Mouse (Mus musculus) neural tube, embryonic 14.5 days (tissue): ENCODE results near the gene Mxra8. TPM values are rescaled to one million over a fixed set of nuclear protein-coding genes. Genes with fewer than 3 reads are reported as not detected.

Experiments
- ATAC-seq: fragments of 200-750 bp; cut with Nextera tagmentation; 2 replicates; pipeline ENCODE4 v1.8.0; 2017; ENCODE audit warnings: low read depth, mild to moderate bottlenecking, moderate TSS enrichment, moderate library complexity
- H3K27ac ChIP-seq: fragments of 300-500 bp; sonication (generic); 2 replicates; pipeline ENCODE4 v1.5.1; 2014; ENCODE audit warnings: low read depth, mild to moderate bottlenecking, control low read depth, low read length, moderate library complexity, mixed read lengths
- H3K27me3 ChIP-seq: fragments of 300-500 bp; sonication (generic); 2 replicates; pipeline ENCODE4 v1.6.1; 2014; ENCODE audit warnings: low read length; ENCODE audit not compliant: control insufficient read depth, insufficient read depth
- H3K36me3 ChIP-seq: fragments of 300-500 bp; sonication (generic); 2 replicates; pipeline ENCODE4 v1.6.1; 2014; ENCODE audit warnings: low read length, mixed read lengths; ENCODE audit not compliant: control insufficient read depth, insufficient read depth
- H3K4me1 ChIP-seq: fragments of 300-500 bp; sonication (generic); 2 replicates; pipeline ENCODE4 v1.6.1; 2014; ENCODE audit warnings: low read length; ENCODE audit not compliant: control insufficient read depth, insufficient read depth
- H3K4me2 ChIP-seq: fragments of 300-500 bp; sonication (generic); 2 replicates; pipeline ENCODE4 v1.6.1; 2014; ENCODE audit warnings: mild to moderate bottlenecking, low read depth, low read length, control low read depth
- H3K4me3 ChIP-seq: fragments of 300-500 bp; sonication (generic); 2 replicates; pipeline ENCODE4 v1.5.1; 2014; ENCODE audit warnings: low read depth, low read length, control low read depth, mixed read lengths
- H3K9ac ChIP-seq: fragments of 300-500 bp; sonication (generic); replicated peaks from 2 replicates; pipeline ENCODE4 v1.6.1; 2014; ENCODE audit warnings: low read depth, mild to moderate bottlenecking, control low read depth, low read length, mixed read lengths
- H3K9me3 ChIP-seq: fragments of 300-500 bp; sonication (generic); 2 replicates; pipeline ENCODE4 v1.6.1; 2016; ENCODE audit warnings: low read length; ENCODE audit not compliant: control insufficient read depth
- WGBS: fragments of 180-500 bp; shearing (Covaris S2); extraction: QIAGEN DNeasy Blood & Tissue Kit; methylation state at CpG from one replicate; pipeline ENCODE4 v1.1.7; 2014; 5-methylcytosine and 5-hydroxymethylcytosine counted together
- polyA plus RNA-seq: library from polyadenylated mRNA; unstranded; fragments of >200 nt; fragmentation: Nextera tagmentation; extraction: Ambion mirVana; gene quantifications from 2 replicates; pipeline ENCODE4 v1.2.1, GENCODE M21; 2014

Gene Mxra8
- polyA plus RNA-seq, 1 experiment from 2014 or later, result 9.6 TPM

- H3K36me3 ChIP-seq, result 0 out of 2 replicates have a peak, but pooled peaks cover 8% of the 10 kb centered on the region
- H3K9me3 ChIP-seq, result no peaks in the 10 kb centered on the region
- no peak; the same call in 1 of the 2 replicates for ATAC-seq
- no peaks in the 10 kb centered on the region for H3K27me3 ChIP-seq
- peak overlapping the region; percentile 65 for H3K9ac ChIP-seq
- H3K4me3 ChIP-seq, result peak overlapping the region; percentile 77
- H3K27ac ChIP-seq, result peak overlapping the region; percentile 84
- 1% methylated on average over 25 of the region's 25 CpGs for WGBS
- H3K4me1 ChIP-seq, result peaks cover 16% of the 10 kb centered on the region
- H3K4me2 ChIP-seq, result peak overlapping the region; percentile 79
These were observed 7.6 kb upstream of the Mxra8 start for GRCm38 (mm10) chr4:155831831-155832230.

DNA sequence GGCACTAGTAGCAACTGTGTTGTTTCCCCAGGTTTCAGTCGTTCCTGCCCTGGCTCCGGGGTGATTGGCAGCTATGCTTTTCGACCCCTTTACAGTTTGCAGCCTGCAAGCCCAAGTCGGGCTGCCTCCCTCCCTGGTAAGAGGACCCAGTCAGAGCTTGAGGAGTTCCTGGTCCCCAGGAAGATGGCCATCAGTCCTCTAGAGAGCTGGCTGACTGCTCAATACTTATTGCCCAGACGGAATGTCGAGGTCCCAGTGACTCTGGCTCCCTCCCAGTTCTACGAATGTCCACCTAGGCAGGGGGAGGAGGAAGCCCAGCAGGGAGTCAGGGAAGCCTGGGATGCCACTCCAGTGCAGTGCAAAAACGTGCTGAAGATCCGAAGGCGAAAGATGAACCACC, 7.2 kb upstream of the Mxra8 start:
- Histone ChIP-seq H3K4me3 (peak overlapping the region; percentile 77), H3K9me3 (no peaks in the 10 kb centered on the region), H3K27ac (no peak overlapping the region), H3K4me1 (peaks cover 16% of the 10 kb centered on the region), H3K4me2 (peak overlapping the region; percentile 79), H3K27me3 (no peaks in the 10 kb centered on the region), H3K36me3 (0 out of 2 replicates have a peak, but pooled peaks cover 7% of the 10 kb centered on the region), H3K9ac (peak overlapping the region; percentile 65)
- 52% methylated on average over 10 of the region's 10 CpGs for WGBS
- no peak for ATAC-seq

- Histone ChIP-seq H3K4me2 (no peak overlapping the region), H3K9ac (no peak overlapping the region)
- WGBS, result 88% methylated on average over 4 of the region's 4 CpGs
These were observed 6.2 kb upstream of the Mxra8 start for GRCm38 (mm10) chr4:155833234-155833633.

GRCm38 (mm10) chr4:155833836-155834235, 5.6 kb upstream of the Mxra8 start:
- Histone ChIP-seq H3K4me1 (peaks cover 16% of the 10 kb centered on the region), H3K27me3 (no peaks in the 10 kb centered on the region), H3K4me3 (no peak overlapping the region), H3K27ac (peak overlapping the region; percentile 50), H3K4me2 (no peak overlapping the region), H3K36me3 (0 out of 2 replicates have a peak, but pooled peaks cover 3% of the 10 kb centered on the region), H3K9me3 (no peaks in the 10 kb centered on the region), H3K9ac (no peak overlapping the region)
- ATAC-seq, result no peak
- WGBS, result 40% methylated on average over 2 of the region's 2 CpGs

More at GRCm38 (mm10) chr4:155833234-155833633, 6.2 kb upstream of the Mxra8 start:
- Histone ChIP-seq H3K36me3 (0 out of 2 replicates have a peak, but pooled peaks cover 3% of the 10 kb centered on the region), H3K4me1 (peaks cover 16% of the 10 kb centered on the region), H3K9me3 (no peaks in the 10 kb centered on the region), H3K27ac (no peak overlapping the region), H3K27me3 (no peaks in the 10 kb centered on the region), H3K4me3 (no peak overlapping the region)
- ATAC-seq, result no peak

- 81% methylated on average over 11 of the region's 11 CpGs for WGBS
These were observed 2.0 kb upstream of the Mxra8 start for GRCm38 (mm10) chr4:155837404-155838010.

GRCm38 (mm10) chr4:155838187-155839153, 1.0 kb upstream of the Mxra8 start:
- peaks cover 13% of the 10 kb centered on the region for H3K4me1 ChIP-seq
- H3K9me3 ChIP-seq, result no peaks in the 10 kb centered on the region
- peaks cover 4% of the 10 kb centered on the region; the same call in 1 of the 2 replicates for H3K27me3 ChIP-seq
- 72% methylated on average over 8 of the region's 8 CpGs for WGBS
- H3K9ac ChIP-seq, result no peak overlapping the region
- H3K4me3 ChIP-seq, result no peak overlapping the region
- ATAC-seq, result no peak
- no peak overlapping the region for H3K27ac ChIP-seq
- H3K4me2 ChIP-seq, result no peak overlapping the region
- H3K36me3 ChIP-seq, result peaks cover 6% of the 10 kb centered on the region; the same call in 1 of the 2 replicates

More at GRCm38 (mm10) chr4:155837404-155838010, 2.0 kb upstream of the Mxra8 start:
- peaks cover 4% of the 10 kb centered on the region; the same call in 1 of the 2 replicates for H3K36me3 ChIP-seq
- H3K9me3 ChIP-seq, result no peaks in the 10 kb centered on the region
- no peak overlapping the region for H3K27ac ChIP-seq
- H3K27me3 ChIP-seq, result peaks cover 4% of the 10 kb centered on the region; the same call in 1 of the 2 replicates
- H3K9ac ChIP-seq, result no peak overlapping the region
- H3K4me3 ChIP-seq, result no peak overlapping the region
- H3K4me1 ChIP-seq, result peaks cover 15% of the 10 kb centered on the region
- no peak overlapping the region for H3K4me2 ChIP-seq
- no peak for ATAC-seq

DNA sequence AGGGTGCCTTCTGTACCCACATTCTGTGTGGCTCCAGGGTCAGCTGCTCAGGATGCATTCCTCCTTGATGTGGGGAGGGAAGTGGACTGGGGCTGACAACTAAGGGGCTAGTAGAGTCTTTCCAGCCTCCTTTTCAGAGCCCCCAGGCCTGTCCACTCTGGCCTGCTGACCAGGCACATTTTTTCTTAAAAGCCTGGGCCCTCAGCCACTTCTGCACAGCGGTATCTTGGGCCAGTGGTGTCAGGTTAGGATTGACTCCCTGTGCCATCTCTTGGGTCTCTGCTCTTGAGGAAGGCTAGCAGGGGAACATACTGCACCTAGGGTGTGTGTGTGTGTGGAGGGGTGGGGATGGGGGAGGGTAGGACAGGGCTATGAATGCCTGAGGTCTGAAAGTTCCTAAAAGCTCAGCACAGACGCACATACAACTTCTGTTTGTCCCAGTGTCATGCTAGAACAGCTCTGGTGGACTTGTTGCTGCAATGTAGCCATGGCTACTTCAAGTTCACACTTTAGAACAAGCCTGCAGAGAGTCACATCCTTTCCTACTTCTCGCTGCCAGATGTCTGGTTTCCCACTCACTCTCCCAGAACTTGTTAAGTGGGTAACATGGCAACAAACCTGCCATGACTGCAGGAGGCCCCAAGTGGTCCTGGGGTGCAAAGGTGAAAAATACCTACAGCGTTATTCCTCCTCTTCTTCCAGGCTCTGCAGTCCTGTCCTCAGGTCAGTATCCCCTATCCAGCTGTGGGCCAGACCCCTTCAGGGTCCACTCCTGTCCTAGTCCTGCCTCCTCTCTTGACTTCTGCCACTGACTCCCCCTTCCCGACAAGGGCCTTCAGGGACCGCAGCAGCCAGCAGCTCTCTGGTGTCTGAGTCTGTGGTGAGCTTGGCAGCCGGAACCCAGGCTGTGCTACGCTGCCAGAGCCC, 859 bp downstream of the Mxra8 start:
- peak overlapping the region; percentile 21; the same call in 1 of the 2 replicates for H3K9ac ChIP-seq
- H3K4me3 ChIP-seq, result peak overlapping the region; percentile 26
- WGBS, result 15% methylated on average over 8 of the region's 8 CpGs
- H3K9me3 ChIP-seq, result no peaks in the 10 kb centered on the region
- peaks cover 4% of the 10 kb centered on the region; the same call in 1 of the 2 replicates for H3K27me3 ChIP-seq
- 0 out of 2 replicates have a peak, but pooled peaks cover 5% of the 10 kb centered on the region for H3K4me1 ChIP-seq
- 0 out of 2 replicates have a peak, but pooled peaks have one; percentile 19 for ATAC-seq
- H3K4me2 ChIP-seq, result peak overlapping the region; percentile 53
- H3K36me3 ChIP-seq, result peaks cover 4% of the 10 kb centered on the region; the same call in 1 of the 2 replicates
- H3K27ac ChIP-seq, result no peak overlapping the region

GRCm38 (mm10) chr4:155841003-155841454, 1.5 kb downstream of the Mxra8 start:
- H3K4me2 ChIP-seq, result peak overlapping the region; percentile 53
- ATAC-seq, result no peak
- peaks cover 4% of the 10 kb centered on the region; the same call in 1 of the 2 replicates for H3K27me3 ChIP-seq
- WGBS, result 0% methylated on average over 31 of the region's 32 CpGs
- H3K4me1 ChIP-seq, result 0 out of 2 replicates have a peak, but pooled peaks cover 5% of the 10 kb centered on the region
- peaks cover 4% of the 10 kb centered on the region; the same call in 1 of the 2 replicates for H3K36me3 ChIP-seq
- no peak overlapping the region for H3K27ac ChIP-seq
- no peak overlapping the region for H3K9ac ChIP-seq
- H3K9me3 ChIP-seq, result no peaks in the 10 kb centered on the region
- H3K4me3 ChIP-seq, result peak overlapping the region; percentile 26
